Comparison of ENCODE assay signal across 7 mouse cellular contexts in the genomic region with DNA sequence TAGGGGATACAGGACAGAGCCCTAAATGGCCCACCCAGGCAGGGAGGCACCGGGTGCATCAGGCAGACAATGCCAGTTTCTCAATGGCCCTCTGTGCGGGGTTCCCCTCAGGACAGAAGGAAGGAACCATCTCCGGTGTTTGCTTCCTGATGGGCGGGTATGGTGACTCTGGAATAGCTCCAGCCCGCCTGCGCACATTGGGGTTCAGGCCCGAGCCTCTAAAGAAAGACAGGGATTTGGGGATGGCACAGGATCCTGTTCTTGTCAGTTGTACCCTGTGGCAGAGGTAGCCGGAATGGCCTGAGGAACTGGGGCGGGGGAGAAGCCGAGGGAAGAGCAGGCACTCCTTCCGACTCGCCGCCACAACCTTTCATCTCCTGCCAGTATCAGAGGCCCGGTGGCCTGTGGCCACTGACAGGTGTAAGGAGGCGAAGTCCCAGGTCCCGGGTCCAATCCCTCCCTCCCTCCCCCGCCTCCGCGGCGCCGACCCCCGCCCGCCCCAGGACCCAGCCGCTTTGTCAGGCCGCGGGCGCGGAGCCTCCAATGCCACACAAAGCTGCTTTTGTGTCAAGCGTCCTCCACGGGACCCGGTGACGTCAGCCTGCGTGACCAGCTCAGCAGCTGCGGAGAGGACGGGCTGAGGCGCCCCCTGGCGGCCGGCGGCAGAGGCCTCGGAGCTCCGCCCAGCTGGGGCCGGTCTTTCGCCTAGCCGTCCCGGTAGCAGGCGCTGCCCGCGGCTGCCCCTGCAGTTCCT. TPM values are rescaled to one million over a fixed set of nuclear protein-coding genes. Genes with fewer than 3 reads are reported as not detected.
DNase-seq lines count a peak whose midpoint lies in the region; ATAC-seq and TF ChIP-seq lines count a peak whose summit lies in the region.

No protein-coding gene starts in this region.

- TF ChIP-seq POLR2A in spleen, adult 2 months (IDR thresholded peaks at IDR 0.05; ENCODE audit: low read depth, low read length), result no peak; the same call in 1 of the 2 replicates

- H3K4me3 ChIP-seq in embryonic facial prominence, embryonic 11.5 days (ENCODE audit: low read depth, low read length), result peak overlapping the region; percentile 30
- peak overlapping the region; percentile 39 for H3K4me3 ChIP-seq in limb, embryonic 12.5 days (replicated peaks)
- H3K4me3 ChIP-seq in midbrain, embryonic 15.5 days, result peak overlapping the region; percentile 35
- peak overlapping the region; percentile 40 for H3K4me3 ChIP-seq in spleen, adult 2 months (ENCODE audit: extremely low read depth, insufficient read depth, insufficient read length)

- H3K27ac ChIP-seq in embryonic facial prominence, embryonic 11.5 days (replicated peaks; ENCODE audit: low read depth, low read length), result peak overlapping the region; percentile 81
- peak overlapping the region; percentile 91 for H3K27ac ChIP-seq in limb, embryonic 12.5 days
- peak overlapping the region; percentile 97 for H3K27ac ChIP-seq in midbrain, embryonic 15.5 days
- peak overlapping the region; percentile 71 for H3K27ac ChIP-seq in spleen, adult 2 months (ENCODE audit: insufficient read depth, low read length)

- no peaks in the 10 kb centered on the region; the same call in 1 of the 2 replicates for H3K36me3 ChIP-seq in embryonic facial prominence, embryonic 11.5 days (replicated peaks; ENCODE audit: control insufficient read depth, insufficient read depth, low read depth, low read length)
- peaks cover 39% of the 10 kb centered on the region for H3K36me3 ChIP-seq in limb, embryonic 12.5 days
- peaks cover 18% of the 10 kb centered on the region for H3K36me3 ChIP-seq in midbrain, embryonic 15.5 days (replicated peaks)
- peaks cover 33% of the 10 kb centered on the region for H3K36me3 ChIP-seq in spleen, adult 2 months (ENCODE audit: control insufficient read depth, insufficient read depth, low read length)

- WGBS in embryonic facial prominence, embryonic 11.5 days, result 4% methylated on average over 47 of the region's 48 CpGs
- 9% methylated on average over 46 of the region's 48 CpGs for WGBS in limb, embryonic 12.5 days
- 3% methylated on average over 47 of the region's 48 CpGs for WGBS in midbrain, embryonic 15.5 days
- 2% methylated on average over 40 of the region's 48 CpGs for WGBS in spleen, adult 2 months

- H3K27me3 ChIP-seq in embryonic facial prominence, embryonic 11.5 days (ENCODE audit: control insufficient read depth, insufficient read depth, low read length), result no peaks in the 10 kb centered on the region
- no peaks in the 10 kb centered on the region for H3K27me3 ChIP-seq in limb, embryonic 12.5 days
- H3K27me3 ChIP-seq in midbrain, embryonic 15.5 days (replicated peaks), result no peaks in the 10 kb centered on the region
- no peaks in the 10 kb centered on the region for H3K27me3 ChIP-seq in spleen, adult 2 months (ENCODE audit: control insufficient read depth, insufficient read depth, low read length)

- DNase-seq in adrenal gland, postnatal 14 days, result peak; percentile 100
- peak; percentile 98 for DNase-seq in embryonic facial prominence, embryonic 11.5 days (ENCODE audit: low spot score)
- peak; percentile 100 for DNase-seq in heart, adult 11 months
- peak; percentile 99 for DNase-seq in kidney, adult 18-20 months
- DNase-seq in spleen, adult 2 months (ENCODE audit: low read depth in 1 of 2, low spot score in 2 of 2), result peak; percentile 88 to 97

- peaks cover 9% of the 10 kb centered on the region; the same call in 1 of the 2 replicates for H3K4me1 ChIP-seq in embryonic facial prominence, embryonic 11.5 days (ENCODE audit: control insufficient read depth, insufficient read depth, low read length)
- H3K4me1 ChIP-seq in limb, embryonic 12.5 days (replicated peaks), result peaks cover 56% of the 10 kb centered on the region
- peaks cover 22% of the 10 kb centered on the region for H3K4me1 ChIP-seq in midbrain, embryonic 15.5 days
- peaks cover 3% of the 10 kb centered on the region; the same call in 1 of the 2 replicates for H3K4me1 ChIP-seq in spleen, adult 2 months (ENCODE audit: control insufficient read depth, insufficient read depth, insufficient read length)

- peak; percentile 90 for ATAC-seq in embryonic facial prominence, embryonic 11.5 days (replicated peaks; ENCODE audit: insufficient number of reproducible peaks, low FRiP score, low TSS enrichment, low read depth)
- peak; percentile 87 for ATAC-seq in limb, embryonic 12.5 days (ENCODE audit: insufficient number of reproducible peaks, insufficient read depth, low FRiP score, low TSS enrichment, low read depth)
- ATAC-seq in midbrain, embryonic 15.5 days (replicated peaks), result peak; percentile 94

- H3K4me2 ChIP-seq in embryonic facial prominence, embryonic 11.5 days (ENCODE audit: low read depth, low read length), result peak overlapping the region; percentile 75
- H3K4me2 ChIP-seq in limb, embryonic 12.5 days, result peak overlapping the region; percentile 70
- H3K4me2 ChIP-seq in midbrain, embryonic 15.5 days, result peak overlapping the region; percentile 64

- peak overlapping the region; percentile 68 for H3K9ac ChIP-seq in embryonic facial prominence, embryonic 11.5 days (replicated peaks; ENCODE audit: low read length)
- peak overlapping the region; percentile 60 for H3K9ac ChIP-seq in limb, embryonic 12.5 days (replicated peaks)
- H3K9ac ChIP-seq in midbrain, embryonic 15.5 days, result peak overlapping the region; percentile 58

- peak; percentile 98 for TF ChIP-seq CTCF in spleen, adult 2 months (IDR thresholded peaks at IDR 0.05; ENCODE audit: extremely low read depth, insufficient read depth, insufficient read length, insufficient replicate concordance)

- no peaks in the 10 kb centered on the region for H3K9me3 ChIP-seq in embryonic facial prominence, embryonic 11.5 days (replicated peaks; ENCODE audit: control insufficient read depth, low read length)
- H3K9me3 ChIP-seq in limb, embryonic 12.5 days, result no peaks in the 10 kb centered on the region
- H3K9me3 ChIP-seq in midbrain, embryonic 15.5 days, result no peaks in the 10 kb centered on the region

RNA-seq across cellular contexts. Expression of a gene that starts 3.3 kb away (rescaled TPM):
- total RNA-seq in adrenal gland, postnatal 14 days (2021), result 8.3 and 8.7 TPM in 2 replicates
- 1.1 and 1.3 TPM in 2 replicates for polyA plus RNA-seq in embryonic facial prominence, embryonic 11.5 days (2014; fragmentation: Nextera tagmentation; extraction: Ambion mirVana)
- polyA plus RNA-seq in limb, embryonic 12.5 days (2016; fragmentation: Nextera tagmentation; extraction: Ambion mirVana), result 8.1 and 9.1 TPM in 2 replicates
- 4.3 and 4.9 TPM in 2 replicates for polyA plus RNA-seq in midbrain, embryonic 15.5 days (2015; fragmentation: Nextera tagmentation; extraction: Ambion mirVana)
- polyA plus RNA-seq in spleen, adult 2 months (2012; rRNA removed), result 3.3 TPM in 2 replicates

RNA-seq across cellular contexts. Expression of a gene that starts 22.8 kb away (rescaled TPM):
- 249 and 284 TPM in 2 replicates for total RNA-seq in adrenal gland, postnatal 14 days (2021)
- 369 and 379 TPM in 2 replicates for polyA plus RNA-seq in embryonic facial prominence, embryonic 11.5 days (2014; fragmentation: Nextera tagmentation; extraction: Ambion mirVana)
- polyA plus RNA-seq in limb, embryonic 12.5 days (2016; fragmentation: Nextera tagmentation; extraction: Ambion mirVana), result 400 and 416 TPM in 2 replicates
- polyA plus RNA-seq in midbrain, embryonic 15.5 days (2015; fragmentation: Nextera tagmentation; extraction: Ambion mirVana), result 299 and 386 TPM in 2 replicates
- 752 and 1,030 TPM in 2 replicates for polyA plus RNA-seq in spleen, adult 2 months (2012; rRNA removed)

RNA-seq across cellular contexts. Expression of a gene that starts 24.9 kb away (rescaled TPM):
- 42.1 and 43.1 TPM in 2 replicates for total RNA-seq in adrenal gland, postnatal 14 days (2021)
- polyA plus RNA-seq in embryonic facial prominence, embryonic 11.5 days (2014; fragmentation: Nextera tagmentation; extraction: Ambion mirVana), result 42.3 and 42.9 TPM in 2 replicates
- polyA plus RNA-seq in limb, embryonic 12.5 days (2016; fragmentation: Nextera tagmentation; extraction: Ambion mirVana), result 38.5 and 40.2 TPM in 2 replicates
- 14.5 and 16.9 TPM in 2 replicates for polyA plus RNA-seq in midbrain, embryonic 15.5 days (2015; fragmentation: Nextera tagmentation; extraction: Ambion mirVana)
- polyA plus RNA-seq in spleen, adult 2 months (2012; rRNA removed), result 71.2 and 78.3 TPM in 2 replicates

RNA-seq across cellular contexts. Expression of a gene that starts 31.8 kb away (rescaled TPM):
- total RNA-seq in adrenal gland, postnatal 14 days (2021), result 1.4 and 1.6 TPM in 2 replicates
- 0.66 TPM in 2 replicates for polyA plus RNA-seq in embryonic facial prominence, embryonic 11.5 days (2014; fragmentation: Nextera tagmentation; extraction: Ambion mirVana)
- polyA plus RNA-seq in limb, embryonic 12.5 days (2016; fragmentation: Nextera tagmentation; extraction: Ambion mirVana), result 1.3 and 1.4 TPM in 2 replicates
- 1.8 TPM in 2 replicates for polyA plus RNA-seq in midbrain, embryonic 15.5 days (2015; fragmentation: Nextera tagmentation; extraction: Ambion mirVana)
- polyA plus RNA-seq in spleen, adult 2 months (2012; rRNA removed), result 0.54 and 1.00 TPM in 2 replicates

RNA-seq across cellular contexts. Expression of a gene that starts 33.7 kb away (rescaled TPM):
- 19.6 and 21.0 TPM in 2 replicates for total RNA-seq in adrenal gland, postnatal 14 days (2021)
- 11.8 and 14.2 TPM in 2 replicates for polyA plus RNA-seq in embryonic facial prominence, embryonic 11.5 days (2014; fragmentation: Nextera tagmentation; extraction: Ambion mirVana)
- 14.3 and 16.1 TPM in 2 replicates for polyA plus RNA-seq in limb, embryonic 12.5 days (2016; fragmentation: Nextera tagmentation; extraction: Ambion mirVana)
- polyA plus RNA-seq in midbrain, embryonic 15.5 days (2015; fragmentation: Nextera tagmentation; extraction: Ambion mirVana), result 21.4 and 23.1 TPM in 2 replicates
- polyA plus RNA-seq in spleen, adult 2 months (2012; rRNA removed), result 34.1 and 36.8 TPM in 2 replicates

Comparison
In these comparisons a context has a peak if more than half of its experiments do, and no peak if none do; other contexts are left out.
1. Peak in every context shown above with its lines: DNase-seq, ATAC-seq, H3K4me3 ChIP-seq and H3K27ac ChIP-seq.